Mouse (Mus musculus): ENCODE data around the gene Tpm4. TPM values are rescaled to one million over a fixed set of nuclear protein-coding genes. Genes with fewer than 3 reads are reported as not detected.
A peak's percentile ranks its signal among the peaks of the same experiment; 100 is the strongest.
"Not testable (repeated sequence)": the region's sequence is repeated elsewhere in the genome, so short reads cannot be mapped to it uniquely, and the experiment has no call there.

Gene Tpm4
- 51.1 and 73.7 TPM in 2 replicates for total RNA-seq (2017)

- ATAC-seq (replicated peaks in 1 of 2; ENCODE audit: insufficient read depth in 1 of 2, low FRiP score in 2 of 2, low TSS enrichment in 1 of 2, low read depth in 1 of 2, poor library complexity in 2 of 2, severe bottlenecking in 2 of 2), result 0 out of 4 replicates have a peak, but pooled peaks of 1 of the 2 experiments have one; percentile 12
Observed at GRCm38 (mm10) chr8:72134756-72135445, at the start of gene Tpm4. TSS of gene Tpm4 (plus strand) at chr8:72134975.

- ATAC-seq (replicated peaks in 1 of 2; ENCODE audit: insufficient read depth in 1 of 2, low FRiP score in 2 of 2, low TSS enrichment in 1 of 2, low read depth in 1 of 2, poor library complexity in 2 of 2, severe bottlenecking in 2 of 2), result not testable (repeated sequence)
Observed at GRCm38 (mm10) chr8:72087611-72088010, 47.2 kb upstream of the Tpm4 start.

- not testable (repeated sequence) for ATAC-seq (replicated peaks in 1 of 2; ENCODE audit: insufficient read depth in 1 of 2, low FRiP score in 2 of 2, low TSS enrichment in 1 of 2, low read depth in 1 of 2, poor library complexity in 2 of 2, severe bottlenecking in 2 of 2)
Observed at GRCm38 (mm10) chr8:72096721-72097120, 38.1 kb upstream of the Tpm4 start.

- ATAC-seq (replicated peaks in 1 of 2; ENCODE audit: insufficient read depth in 1 of 2, low FRiP score in 2 of 2, low TSS enrichment in 1 of 2, low read depth in 1 of 2, poor library complexity in 2 of 2, severe bottlenecking in 2 of 2), result not testable (repeated sequence)
Observed at GRCm38 (mm10) chr8:72099377-72100103, 35.2 kb upstream of the Tpm4 start.

- no peak for ATAC-seq (replicated peaks in 1 of 2; ENCODE audit: insufficient read depth in 1 of 2, low FRiP score in 2 of 2, low TSS enrichment in 1 of 2, low read depth in 1 of 2, poor library complexity in 2 of 2, severe bottlenecking in 2 of 2)
Observed at GRCm38 (mm10) chr8:72105165-72105564, 29.6 kb upstream of the Tpm4 start.

- no peak for ATAC-seq (replicated peaks in 1 of 2; ENCODE audit: insufficient read depth in 1 of 2, low FRiP score in 2 of 2, low TSS enrichment in 1 of 2, low read depth in 1 of 2, poor library complexity in 2 of 2, severe bottlenecking in 2 of 2)
Observed at GRCm38 (mm10) chr8:72106740-72107139, 28.0 kb upstream of the Tpm4 start, which contains the start of gene Olfr374. TSS of gene Olfr374 (plus strand) at chr8:72107040.

- peak; percentile 12 to 42; a peak in 1 of 4 replicates for ATAC-seq (replicated peaks in 1 of 2; ENCODE audit: insufficient read depth in 1 of 2, low FRiP score in 2 of 2, low TSS enrichment in 1 of 2, low read depth in 1 of 2, poor library complexity in 2 of 2, severe bottlenecking in 2 of 2)
Observed at GRCm38 (mm10) chr8:72110876-72111275, 23.9 kb upstream of the Tpm4 start.

GRCm38 (mm10) chr8:72112486-72112885 lies 22.3 kb upstream of the Tpm4 start:
- ATAC-seq (replicated peaks in 1 of 2; ENCODE audit: insufficient read depth in 1 of 2, low FRiP score in 2 of 2, low TSS enrichment in 1 of 2, low read depth in 1 of 2, poor library complexity in 2 of 2, severe bottlenecking in 2 of 2), result no peak

GRCm38 (mm10) chr8:72115202-72115601 lies 19.6 kb upstream of the Tpm4 start:
- ATAC-seq (replicated peaks in 1 of 2; ENCODE audit: insufficient read depth in 1 of 2, low FRiP score in 2 of 2, low TSS enrichment in 1 of 2, low read depth in 1 of 2, poor library complexity in 2 of 2, severe bottlenecking in 2 of 2), result no peak

- no peak for ATAC-seq (replicated peaks in 1 of 2; ENCODE audit: insufficient read depth in 1 of 2, low FRiP score in 2 of 2, low TSS enrichment in 1 of 2, low read depth in 1 of 2, poor library complexity in 2 of 2, severe bottlenecking in 2 of 2)
Observed at GRCm38 (mm10) chr8:72118616-72119015, 16.2 kb upstream of the Tpm4 start.

GRCm38 (mm10) chr8:72121486-72121885 lies 13.3 kb upstream of the Tpm4 start:
- not testable (repeated sequence) for ATAC-seq (replicated peaks in 1 of 2; ENCODE audit: insufficient read depth in 1 of 2, low FRiP score in 2 of 2, low TSS enrichment in 1 of 2, low read depth in 1 of 2, poor library complexity in 2 of 2, severe bottlenecking in 2 of 2)

GRCm38 (mm10) chr8:72121997-72122396 lies 12.8 kb upstream of the Tpm4 start:
- ATAC-seq (replicated peaks in 1 of 2; ENCODE audit: insufficient read depth in 1 of 2, low FRiP score in 2 of 2, low TSS enrichment in 1 of 2, low read depth in 1 of 2, poor library complexity in 2 of 2, severe bottlenecking in 2 of 2), result no peak

GRCm38 (mm10) chr8:72127834-72128233 lies 6.9 kb upstream of the Tpm4 start:
- ATAC-seq (replicated peaks in 1 of 2; ENCODE audit: insufficient read depth in 1 of 2, low FRiP score in 2 of 2, low TSS enrichment in 1 of 2, low read depth in 1 of 2, poor library complexity in 2 of 2, severe bottlenecking in 2 of 2), result no peak

- ATAC-seq (replicated peaks in 1 of 2; ENCODE audit: insufficient read depth in 1 of 2, low FRiP score in 2 of 2, low TSS enrichment in 1 of 2, low read depth in 1 of 2, poor library complexity in 2 of 2, severe bottlenecking in 2 of 2), result no peak
Observed at GRCm38 (mm10) chr8:72131251-72131650, 3.5 kb upstream of the Tpm4 start.

GRCm38 (mm10) chr8:72131901-72132300 lies 2.9 kb upstream of the Tpm4 start:
- no peak for ATAC-seq (replicated peaks in 1 of 2; ENCODE audit: insufficient read depth in 1 of 2, low FRiP score in 2 of 2, low TSS enrichment in 1 of 2, low read depth in 1 of 2, poor library complexity in 2 of 2, severe bottlenecking in 2 of 2)

GRCm38 (mm10) chr8:72132417-72132816 lies 2.4 kb upstream of the Tpm4 start:
- ATAC-seq (replicated peaks in 1 of 2; ENCODE audit: insufficient read depth in 1 of 2, low FRiP score in 2 of 2, low TSS enrichment in 1 of 2, low read depth in 1 of 2, poor library complexity in 2 of 2, severe bottlenecking in 2 of 2), result no peak

- no peak for ATAC-seq (replicated peaks in 1 of 2; ENCODE audit: insufficient read depth in 1 of 2, low FRiP score in 2 of 2, low TSS enrichment in 1 of 2, low read depth in 1 of 2, poor library complexity in 2 of 2, severe bottlenecking in 2 of 2)
Observed at GRCm38 (mm10) chr8:72132891-72133290, 1.9 kb upstream of the Tpm4 start.

GRCm38 (mm10) chr8:72133507-72133906 lies 1.3 kb upstream of the Tpm4 start:
- peak; percentile 9 to 15; a peak in 3 of 4 replicates for ATAC-seq (replicated peaks in 1 of 2; ENCODE audit: insufficient read depth in 1 of 2, low FRiP score in 2 of 2, low TSS enrichment in 1 of 2, low read depth in 1 of 2, poor library complexity in 2 of 2, severe bottlenecking in 2 of 2)
